Mouse (Mus musculus) embryo, embryonic 11.5 days (tissue): ENCODE measurements around the gene Gm15262.
A peak's percentile ranks its signal among the peaks of the same experiment; 100 is the strongest.
"Not testable (repeated sequence)": the region's sequence is repeated elsewhere in the genome, so short reads cannot be mapped to it uniquely, and the experiment has no call there.

Source experiments
- DNase-seq: peaks from one replicate; pipeline ENCODE4 v3.0.0-alpha.2; 2012; ENCODE audit warnings: low read depth, low spot score

Gene Gm15262

DNA sequence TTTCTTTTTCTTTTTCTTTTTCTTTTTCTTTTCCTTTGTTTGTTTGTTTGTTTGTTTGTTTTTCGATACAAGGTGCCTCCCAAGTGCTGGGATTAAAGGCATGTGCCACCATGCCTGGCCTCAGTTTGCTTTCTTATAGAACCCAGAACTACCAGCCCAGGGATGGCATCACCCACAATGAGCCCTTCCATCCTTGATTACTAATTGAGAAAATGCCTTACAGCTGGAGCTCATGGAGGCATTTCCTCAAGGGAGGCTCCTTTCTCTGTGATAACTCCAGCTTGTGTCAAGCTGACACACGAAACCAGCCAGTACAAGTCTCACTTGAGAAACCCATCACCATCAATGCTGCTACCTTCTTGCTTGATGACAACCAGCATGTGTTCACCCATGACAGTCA, at the start of gene Gm15262:
Gene Gm15262 (plus strand): TSS at position 301 of the 400 bp plus-strand sequence.
- not testable (repeated sequence) for DNase-seq

DNA sequence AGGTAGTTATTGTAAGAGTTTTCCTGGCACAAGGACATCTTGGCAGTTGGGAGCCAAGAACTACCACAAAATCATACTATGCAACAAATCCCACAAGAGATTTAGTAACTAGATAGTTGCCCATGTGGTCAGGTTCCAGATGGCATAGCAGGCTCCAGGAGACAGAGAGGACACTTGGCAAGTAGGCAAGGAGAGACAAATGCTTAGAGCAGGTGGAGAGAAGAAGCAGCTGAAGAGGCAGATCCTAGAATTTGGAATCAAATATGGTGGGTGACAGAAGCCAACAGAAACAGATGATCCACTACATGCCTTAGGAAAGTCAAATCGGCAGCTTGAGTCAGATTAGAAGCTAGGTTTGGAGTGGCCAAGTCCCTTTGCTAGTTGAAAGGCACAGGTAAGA, 20.9 kb downstream of the Gm15262 start:
- no peak for DNase-seq

DNA sequence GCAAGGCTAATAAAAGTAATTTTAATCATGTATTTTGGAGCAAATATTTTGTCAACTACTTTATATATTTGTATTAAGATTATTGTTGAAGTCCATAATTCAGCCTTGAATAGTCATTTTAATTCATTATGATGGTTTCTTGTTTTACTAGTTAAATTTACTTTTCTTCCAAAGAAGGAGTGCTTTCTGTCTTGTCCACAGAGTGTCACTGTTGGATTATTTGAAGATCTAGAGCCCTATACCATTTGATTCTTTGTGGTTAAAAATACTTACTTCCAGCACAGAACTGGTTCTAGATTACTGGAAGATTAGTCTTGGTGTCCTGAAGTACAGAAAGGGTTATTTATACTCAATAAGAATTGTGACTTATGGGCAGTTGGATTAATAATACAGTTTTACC, 29.2 kb downstream of the Gm15262 start:
- DNase-seq, result no peak

DNA sequence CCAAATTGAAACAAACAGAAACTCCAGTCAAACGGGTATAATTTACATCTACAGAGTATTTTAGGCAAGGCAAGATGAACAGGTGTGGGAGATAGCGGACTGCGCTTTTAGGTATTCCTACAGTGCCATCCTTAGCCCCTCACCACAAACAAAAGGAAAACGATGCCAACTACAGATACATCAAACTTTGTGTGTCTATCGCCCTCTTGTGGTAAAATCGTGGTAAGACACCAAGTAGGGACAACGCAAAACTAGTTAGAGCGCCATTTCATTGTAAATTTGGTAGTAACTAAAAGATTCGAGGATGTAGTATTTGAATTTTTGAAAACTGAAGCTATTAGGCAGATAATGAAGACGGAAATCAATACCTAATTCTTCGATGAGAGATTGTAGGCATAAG, 83.7 kb downstream of the Gm15262 start:
- peak; percentile 4 for DNase-seq

DNA sequence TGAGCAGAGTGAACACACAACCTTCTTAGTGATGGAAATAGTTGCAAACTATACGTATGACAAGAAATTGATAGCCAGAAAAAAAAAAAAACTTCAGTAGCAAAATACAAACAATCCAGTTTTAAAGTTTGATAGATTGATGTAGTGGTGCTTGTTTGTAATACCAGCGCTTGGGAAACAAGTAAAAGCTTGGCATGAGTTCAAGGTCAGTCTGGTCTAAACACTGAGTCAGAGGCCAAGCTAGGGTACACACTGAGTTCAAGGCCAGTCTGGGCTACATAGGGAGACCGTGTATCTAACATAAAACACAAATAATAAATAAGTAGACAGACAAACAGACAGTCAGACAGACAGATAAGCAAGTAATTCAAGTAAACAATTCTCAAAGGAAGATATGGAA, 84.2 kb downstream of the Gm15262 start:
- DNase-seq, result no peak

DNA sequence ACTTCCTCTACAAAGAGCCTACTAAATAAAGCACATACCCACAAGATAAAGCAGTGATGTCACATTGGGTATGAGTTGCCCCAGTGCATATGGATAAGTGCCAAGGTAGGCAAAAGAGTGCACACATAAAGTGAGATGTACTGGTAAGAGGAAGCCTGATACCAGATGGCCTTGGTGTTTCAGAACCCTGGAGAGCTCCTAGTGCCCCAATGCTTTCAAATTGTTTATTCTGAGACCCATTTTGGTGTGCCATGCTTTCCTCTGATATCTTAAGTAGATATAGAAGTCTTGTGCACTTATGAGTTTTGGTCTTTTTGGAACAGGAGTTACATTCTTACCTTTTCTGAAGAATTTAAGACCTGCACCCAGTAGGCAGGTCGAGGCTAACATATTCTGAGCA, 88.3 kb downstream of the Gm15262 start:
- DNase-seq, result peak; percentile 29

DNA sequence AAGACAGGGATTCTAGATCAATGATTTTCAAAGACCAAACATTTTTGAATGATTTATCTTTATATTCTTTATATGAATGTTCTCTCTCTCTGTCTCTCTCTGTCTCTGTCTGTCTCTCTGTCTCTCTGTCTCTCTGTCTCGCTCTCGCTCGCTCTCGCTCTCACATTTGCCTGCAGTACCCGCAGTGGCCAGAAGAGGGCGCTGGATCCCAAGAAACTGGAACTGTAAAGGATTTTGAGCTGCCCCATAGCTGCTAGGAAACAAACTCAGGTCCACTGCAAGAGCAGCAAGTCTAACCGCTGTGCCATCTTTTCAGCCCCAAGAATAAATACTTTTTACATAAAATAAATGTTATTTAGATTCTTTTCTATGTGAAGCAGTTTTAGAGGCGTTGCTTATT, 98.5 kb downstream of the Gm15262 start:
- peak; percentile 8 for DNase-seq

DNA sequence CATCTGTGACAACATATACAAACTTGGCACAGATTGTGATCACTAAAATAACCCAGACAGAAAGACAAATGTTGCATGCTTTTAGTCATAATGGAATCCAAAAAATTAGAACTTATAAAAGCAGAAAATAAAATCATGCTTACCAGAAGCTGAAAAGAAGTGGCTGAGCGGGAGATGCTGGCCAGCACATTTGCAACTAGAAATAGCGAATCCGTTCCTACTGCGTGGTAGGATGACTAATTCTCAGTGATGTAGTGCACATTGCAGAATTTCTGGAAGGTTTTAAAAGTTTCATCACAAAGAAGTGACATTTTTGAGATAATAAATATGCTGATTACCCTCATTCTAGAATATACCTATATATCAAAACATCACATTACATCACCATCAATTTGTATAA, 100.7 kb downstream of the Gm15262 start:
- no peak for DNase-seq

DNA sequence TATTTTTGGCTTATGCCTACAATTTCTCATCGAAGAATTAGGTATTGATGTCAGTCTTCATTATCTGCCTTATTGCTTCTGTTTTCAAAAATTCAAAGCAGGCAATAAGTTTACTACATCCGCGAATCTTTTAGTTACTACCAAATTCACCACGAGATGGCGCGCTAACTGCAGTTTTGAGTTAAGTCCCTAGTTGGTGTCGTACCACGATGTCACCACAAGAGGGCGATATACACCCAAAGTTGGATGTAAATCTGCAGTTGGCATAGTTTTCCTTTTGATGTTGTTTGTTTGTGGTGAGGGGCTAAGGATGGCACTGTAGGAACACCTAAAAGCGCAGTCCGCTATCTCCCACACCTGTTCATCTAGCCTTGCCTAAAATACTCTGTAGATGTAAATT, 111.9 kb downstream of the Gm15262 start:
- peak; percentile 51 for DNase-seq

DNA sequence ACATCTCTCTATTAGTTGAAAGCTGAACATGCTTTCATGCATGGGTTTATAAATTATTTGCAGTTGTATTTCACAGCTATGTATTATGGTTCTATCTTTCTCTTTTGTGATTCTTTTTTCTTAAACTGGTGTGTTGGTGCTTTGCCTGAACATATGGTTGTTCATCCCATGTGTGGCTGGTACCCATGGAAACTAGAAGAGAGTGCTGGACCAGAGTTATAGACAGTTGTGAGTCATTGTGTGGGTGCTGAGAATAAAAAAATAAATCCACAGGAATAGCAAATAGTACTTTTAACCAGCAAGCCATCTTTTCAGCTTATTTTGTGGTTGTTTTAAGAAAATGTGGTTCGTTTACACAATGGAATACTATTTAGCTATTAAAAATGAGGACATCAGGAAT, 123.9 kb downstream of the Gm15262 start:
- no peak for DNase-seq
